In genomic region chr7:44344622-44345021, GRCm38 (mm10) we compare ENCODE assay signal across 14 mouse cellular contexts. TPM values are rescaled to one million over a fixed set of nuclear protein-coding genes. Genes with fewer than 3 reads are reported as not detected.
DNase-seq lines count a peak whose midpoint lies in the region; ATAC-seq and TF ChIP-seq lines count a peak whose summit lies in the region.
"Had no signal": no experiment of that assay in that cellular context is flagged by ENCODE, and none has a peak within 500 bp of the region (broad histone marks: within the 10 kb centered on the region; RNA-seq: fewer than 3 reads in every experiment).

No protein-coding gene starts in this region.

- H3K27ac ChIP-seq in hindbrain, embryonic 14.5 days = no peak overlapping the region
- no peak overlapping the region for H3K27ac ChIP-seq in limb, embryonic 10.5 days
- H3K27ac ChIP-seq in liver, postnatal 0 days (ENCODE audit: low read depth) = no peak overlapping the region
- H3K27ac ChIP-seq: hindbrain, embryonic 13.5 days; limb, embryonic 12.5 days; lung, embryonic 15.5 days; stomach, embryonic 15.5 days had no signal

- TF ChIP-seq CTCF in liver, postnatal 0 days (IDR thresholded peaks at IDR 0.05; ENCODE audit: low read depth) = no peak

- peak; percentile 38 for DNase-seq in lung, postnatal 10 days
- DNase-seq in lung, postnatal 25 days (ENCODE audit: low spot score) = no peak
- DNase-seq in naive thymus-derived CD4-positive, alpha-beta T cell, adult 2 months (ENCODE audit: low read depth) = peak; percentile 38
- no peak for DNase-seq in hindbrain, embryonic 14.5 days (ENCODE audit: low spot score)
- DNase-seq in limb, embryonic 10.5 days (ENCODE audit: low spot score) = no peak
- no peak for DNase-seq in liver, postnatal 0 days
- DNase-seq: embryo, embryonic 11 days had no signal

- no peak overlapping the region for H3K9ac ChIP-seq in hindbrain, embryonic 14.5 days
- H3K9ac ChIP-seq in liver, postnatal 0 days (replicated peaks) = no peak overlapping the region
- H3K9ac ChIP-seq: hindbrain, embryonic 13.5 days; limb, embryonic 12.5 days; lung, embryonic 15.5 days; stomach, embryonic 15.5 days had no signal

- ATAC-seq in CD4-positive, CD25-positive, alpha-beta regulatory T cell, adult 4 months = peak; percentile 84
- peak; percentile 87 for ATAC-seq in common myeloid progenitor, adult 5-6 weeks (replicated peaks; ENCODE audit: low read depth, poor library complexity, severe bottlenecking)
- ATAC-seq in hindbrain, embryonic 14.5 days (ENCODE audit: low FRiP score) = no peak
- no peak for ATAC-seq in liver, postnatal 0 days

- no peak for TF ChIP-seq EP300 in liver, postnatal 0 days (IDR thresholded peaks at IDR 0.05; ENCODE audit: low read depth)

- 81% methylated on average over 12 of the region's 12 CpGs for WGBS in hindbrain, embryonic 14.5 days
- 71% methylated on average over 12 of the region's 12 CpGs for WGBS in limb, embryonic 10.5 days
- 36% methylated on average over 12 of the region's 12 CpGs for WGBS in liver, postnatal 0 days (ENCODE audit: insufficient replicate concordance)

- peaks cover 73% of the 10 kb centered on the region for H3K36me3 ChIP-seq in hindbrain, embryonic 14.5 days (replicated peaks; ENCODE audit: control insufficient read depth, insufficient read depth)
- no peaks in the 10 kb centered on the region for H3K36me3 ChIP-seq in limb, embryonic 10.5 days
- H3K36me3 ChIP-seq in liver, postnatal 0 days (replicated peaks; ENCODE audit: insufficient read depth, low read length) = no peaks in the 10 kb centered on the region
- H3K36me3 ChIP-seq: limb, embryonic 12.5 days; lung, embryonic 15.5 days; stomach, embryonic 15.5 days had no signal

- no peak overlapping the region for H3K4me2 ChIP-seq in hindbrain, embryonic 14.5 days (replicated peaks)
- H3K4me2 ChIP-seq in liver, postnatal 0 days (ENCODE audit: low read depth, low read length) = no peak overlapping the region
- H3K4me2 ChIP-seq: heart, embryonic 11.5 days; hindbrain, embryonic 13.5 days; limb, embryonic 12.5 days; lung, embryonic 15.5 days; stomach, embryonic 15.5 days had no signal

- H3K4me1 ChIP-seq in hindbrain, embryonic 14.5 days (replicated peaks; ENCODE audit: control insufficient read depth, insufficient read depth, low read length) = no peaks in the 10 kb centered on the region
- peaks cover 8% of the 10 kb centered on the region for H3K4me1 ChIP-seq in limb, embryonic 10.5 days
- no peaks in the 10 kb centered on the region for H3K4me1 ChIP-seq in liver, postnatal 0 days (ENCODE audit: insufficient read depth)
- H3K4me1 ChIP-seq: hindbrain, embryonic 13.5 days; stomach, embryonic 15.5 days had no signal

- no peaks in the 10 kb centered on the region for H3K9me3 ChIP-seq in hindbrain, embryonic 14.5 days (ENCODE audit: control insufficient read depth, low read length)
- H3K9me3 ChIP-seq in limb, embryonic 10.5 days (replicated peaks) = no peaks in the 10 kb centered on the region
- H3K9me3 ChIP-seq in liver, postnatal 0 days (ENCODE audit: low read length) = no peaks in the 10 kb centered on the region
- H3K9me3 ChIP-seq: hindbrain, embryonic 13.5 days; limb, embryonic 12.5 days; lung, embryonic 15.5 days; stomach, embryonic 15.5 days had no signal

- no peaks in the 10 kb centered on the region for H3K27me3 ChIP-seq in hindbrain, embryonic 14.5 days (ENCODE audit: control insufficient read depth, insufficient read depth, low read length)
- peaks cover 96% of the 10 kb centered on the region for H3K27me3 ChIP-seq in limb, embryonic 10.5 days (ENCODE audit: low read depth, poor library complexity, severe bottlenecking)
- 0 out of 2 replicates have a peak, but pooled peaks cover 8% of the 10 kb centered on the region for H3K27me3 ChIP-seq in liver, postnatal 0 days (ENCODE audit: insufficient read depth, low read length)

- no peak overlapping the region for H3K4me3 ChIP-seq in hindbrain, embryonic 14.5 days (replicated peaks; ENCODE audit: low read length)
- no peak overlapping the region for H3K4me3 ChIP-seq in limb, embryonic 10.5 days
- no peak overlapping the region for H3K4me3 ChIP-seq in liver, postnatal 0 days (ENCODE audit: low read depth, low read length)
- H3K4me3 ChIP-seq: hindbrain, embryonic 13.5 days; limb, embryonic 12.5 days; lung, embryonic 15.5 days; stomach, embryonic 15.5 days had no signal

RNA-seq across cellular contexts. Expression of gene Shank1, which starts 34.6 kb away (rescaled TPM):
- under 1 TPM; 0.12 to 0.58 TPM for polyA plus RNA-seq in CD4-positive, CD25-positive, alpha-beta regulatory T cell, adult 4 months (2017; shearing (Covaris generic))
- not detected in 2 replicates for total RNA-seq in common myeloid progenitor, adult 5-6 weeks (2017)
- 40.3 and 46.8 TPM in 2 replicates for polyA plus RNA-seq in hindbrain, embryonic 14.5 days (2014; fragmentation: Nextera tagmentation; extraction: Ambion mirVana)
- polyA plus RNA-seq in limb, embryonic 10.5 days (2016; fragmentation: Nextera tagmentation; extraction: Ambion mirVana) = 0.31 and 0.40 TPM in 2 replicates
- not detected in 2 replicates for polyA plus RNA-seq in liver, postnatal 0 days (2015; fragmentation: Nextera tagmentation; extraction: Ambion mirVana)

RNA-seq across cellular contexts. Expression of gene Clec11a, which starts 37.9 kb away (rescaled TPM):
- under 1 TPM; 0.35 to 0.66 TPM for polyA plus RNA-seq in CD4-positive, CD25-positive, alpha-beta regulatory T cell, adult 4 months (2017; shearing (Covaris generic))
- total RNA-seq in common myeloid progenitor, adult 5-6 weeks (2017) = 2.7 and 5.5 TPM in 2 replicates
- 3.6 and 3.7 TPM in 2 replicates for polyA plus RNA-seq in hindbrain, embryonic 14.5 days (2014; fragmentation: Nextera tagmentation; extraction: Ambion mirVana)
- 1.1 and 1.7 TPM in 2 replicates for polyA plus RNA-seq in limb, embryonic 10.5 days (2016; fragmentation: Nextera tagmentation; extraction: Ambion mirVana)
- 1.6 and 1.8 TPM in 2 replicates for polyA plus RNA-seq in liver, postnatal 0 days (2015; fragmentation: Nextera tagmentation; extraction: Ambion mirVana)

RNA-seq across cellular contexts. Expression of gene Syt3, which starts 39.3 kb away (rescaled TPM):
- polyA plus RNA-seq in CD4-positive, CD25-positive, alpha-beta regulatory T cell, adult 4 months (2017; shearing (Covaris generic)) = not detected
- 0.58 and 0.64 TPM in 2 replicates for total RNA-seq in common myeloid progenitor, adult 5-6 weeks (2017)
- polyA plus RNA-seq in hindbrain, embryonic 14.5 days (2014; fragmentation: Nextera tagmentation; extraction: Ambion mirVana) = 61.8 and 70.8 TPM in 2 replicates
- polyA plus RNA-seq in limb, embryonic 10.5 days (2016; fragmentation: Nextera tagmentation; extraction: Ambion mirVana) = 1.1 and 1.9 TPM in 2 replicates
- 0.04 TPM in 1 of 2 replicates, not detected in the other for polyA plus RNA-seq in liver, postnatal 0 days (2015; fragmentation: Nextera tagmentation; extraction: Ambion mirVana)

RNA-seq across cellular contexts. Expression of gene 1700008O03Rik, which starts 41.0 kb away (rescaled TPM):
- polyA plus RNA-seq in CD4-positive, CD25-positive, alpha-beta regulatory T cell, adult 4 months (2017; shearing (Covaris generic)) = not detected
- total RNA-seq in common myeloid progenitor, adult 5-6 weeks (2017) = 0.78 TPM in 1 of 2 replicates, not detected in the other
- polyA plus RNA-seq in hindbrain, embryonic 14.5 days (2014; fragmentation: Nextera tagmentation; extraction: Ambion mirVana) = 2.1 and 2.8 TPM in 2 replicates
- polyA plus RNA-seq in limb, embryonic 10.5 days (2016; fragmentation: Nextera tagmentation; extraction: Ambion mirVana) = 0.50 and 0.68 TPM in 2 replicates
- 0.15 and 0.18 TPM in 2 replicates for polyA plus RNA-seq in liver, postnatal 0 days (2015; fragmentation: Nextera tagmentation; extraction: Ambion mirVana)

Comparison
In these comparisons a context has a peak if more than half of its experiments do, and no peak if none do; other contexts are left out.
1. DNase-seq: peak in lung, postnatal 10 days (single experiment) and naive thymus-derived CD4-positive, alpha-beta T cell, adult 2 months (single experiment); none in lung, postnatal 25 days (single experiment), hindbrain, embryonic 14.5 days (single experiment), limb, embryonic 10.5 days (single experiment) and liver, postnatal 0 days (single experiment).
2. ATAC-seq: peak in CD4-positive, CD25-positive, alpha-beta regulatory T cell, adult 4 months (single experiment) and common myeloid progenitor, adult 5-6 weeks (single experiment); none in hindbrain, embryonic 14.5 days (single experiment) and liver, postnatal 0 days (single experiment).
3. RNA of gene Shank1, which starts 34.6 kb away (polyA plus RNA-seq): 40.3 to 46.8 TPM in hindbrain, embryonic 14.5 days; 0.12 to 0.58 TPM in CD4-positive, CD25-positive, alpha-beta regulatory T cell, adult 4 months, 0.31 to 0.40 TPM in limb, embryonic 10.5 days and not detected in liver, postnatal 0 days; every median in the first group is over 10 times any median in the second.
4. RNA of gene Syt3, which starts 39.3 kb away (polyA plus RNA-seq): 61.8 to 70.8 TPM in hindbrain, embryonic 14.5 days; 1.1 to 1.9 TPM in limb, embryonic 10.5 days, 0.04 TPM in liver, postnatal 0 days and not detected in CD4-positive, CD25-positive, alpha-beta regulatory T cell, adult 4 months; every median in the first group is over 10 times any median in the second.